Mouse (Mus musculus): ENCODE data around the gene Faf1. TPM values are rescaled to one million over a fixed set of nuclear protein-coding genes. Genes with fewer than 3 reads are reported as not detected.
"Not testable (repeated sequence)": the region's sequence is repeated elsewhere in the genome, so short reads cannot be mapped to it uniquely, and the experiment has no call there.

The Faf1 gene
- polyA plus RNA-seq, 1 experiment from 2014 or later = 28.7 TPM

GRCm38 (mm10) chr4:109670213-109670612 is 6.2 kb upstream of the Faf1 start:
- no peaks in the 10 kb centered on the region for H3K9me3 ChIP-seq (ENCODE audit: control insufficient read depth, low read length)
- H3K4me2 ChIP-seq = no peak overlapping the region
- H3K9ac ChIP-seq (ENCODE audit: low read depth, low read length) = no peak overlapping the region
- no peak for DNase-seq (ENCODE audit: low spot score)
- ATAC-seq (replicated peaks; ENCODE audit: low FRiP score) = no peak
- no peak overlapping the region for H3K4me3 ChIP-seq (ENCODE audit: low read depth, low read length)
- no peak overlapping the region for H3K27ac ChIP-seq (ENCODE audit: low read depth, low read length)
- no peaks in the 10 kb centered on the region for H3K36me3 ChIP-seq (ENCODE audit: control insufficient read depth, insufficient read depth, low read length)
- no peaks in the 10 kb centered on the region; the same call in 1 of the 2 replicates for H3K4me1 ChIP-seq (replicated peaks; ENCODE audit: control insufficient read depth, insufficient read depth, low read length)
- 70% methylated on average over 2 of the region's 2 CpGs for WGBS
- H3K27me3 ChIP-seq (replicated peaks; ENCODE audit: control insufficient read depth, insufficient read depth, low read length) = peaks cover 3% of the 10 kb centered on the region

- Histone ChIP-seq H3K9ac (ENCODE audit: low read depth, low read length) (no peak overlapping the region), H3K4me2 (no peak overlapping the region), H3K4me1 (replicated peaks; ENCODE audit: control insufficient read depth, insufficient read depth, low read length) (no peaks in the 10 kb centered on the region), H3K27me3 (replicated peaks; ENCODE audit: control insufficient read depth, insufficient read depth, low read length) (no peaks in the 10 kb centered on the region), H3K27ac (ENCODE audit: low read depth, low read length) (no peak overlapping the region), H3K4me3 (ENCODE audit: low read depth, low read length) (no peak overlapping the region), H3K36me3 (ENCODE audit: control insufficient read depth, insufficient read depth, low read length) (no peaks in the 10 kb centered on the region), H3K9me3 (ENCODE audit: control insufficient read depth, low read length) (no peaks in the 10 kb centered on the region)
- DNase-seq (ENCODE audit: low spot score) = no peak
- WGBS = 59% methylated on average over 1 of the region's 1 CpGs
- ATAC-seq (replicated peaks; ENCODE audit: low FRiP score) = no peak
Measured at GRCm38 (mm10) chr4:109671941-109672340, 4.4 kb upstream of the Faf1 start.

GRCm38 (mm10) chr4:109674097-109674496 is 2.3 kb upstream of the Faf1 start:
- 81% methylated on average over 2 of the region's 2 CpGs for WGBS
- Histone ChIP-seq H3K4me2 (no peak overlapping the region), H3K4me1 (replicated peaks; ENCODE audit: control insufficient read depth, insufficient read depth, low read length) (peaks cover 3% of the 10 kb centered on the region; the same call in 1 of the 2 replicates), H3K27ac (ENCODE audit: low read depth, low read length) (no peak overlapping the region), H3K36me3 (ENCODE audit: control insufficient read depth, insufficient read depth, low read length) (no peaks in the 10 kb centered on the region), H3K9me3 (ENCODE audit: control insufficient read depth, low read length) (no peaks in the 10 kb centered on the region), H3K9ac (ENCODE audit: low read depth, low read length) (no peak overlapping the region), H3K4me3 (ENCODE audit: low read depth, low read length) (no peak overlapping the region), H3K27me3 (replicated peaks; ENCODE audit: control insufficient read depth, insufficient read depth, low read length) (no peaks in the 10 kb centered on the region)
- DNase-seq (ENCODE audit: low spot score) (no peak), ATAC-seq (replicated peaks; ENCODE audit: low FRiP score) (no peak)

- WGBS = under 1% methylated on average over 3 of the region's 3 CpGs
- no peak; the same call in 1 of the 2 replicates for ATAC-seq (replicated peaks; ENCODE audit: low FRiP score)
- no peaks in the 10 kb centered on the region for H3K27me3 ChIP-seq (replicated peaks; ENCODE audit: control insufficient read depth, insufficient read depth, low read length)
Measured at GRCm38 (mm10) chr4:109677221-109677620, 833 bp downstream of the Faf1 start.

GRCm38 (mm10) chr4:109683561-109683960 is 7.2 kb downstream of the Faf1 start:
- ATAC-seq (replicated peaks; ENCODE audit: low FRiP score) (no peak), DNase-seq (ENCODE audit: low spot score) (no peak)
- Histone ChIP-seq H3K4me3 (ENCODE audit: low read depth, low read length) (no peak overlapping the region), H3K4me1 (replicated peaks; ENCODE audit: control insufficient read depth, insufficient read depth, low read length) (no peaks in the 10 kb centered on the region), H3K9ac (ENCODE audit: low read depth, low read length) (no peak overlapping the region), H3K9me3 (ENCODE audit: control insufficient read depth, low read length) (no peaks in the 10 kb centered on the region), H3K36me3 (ENCODE audit: control insufficient read depth, insufficient read depth, low read length) (no peaks in the 10 kb centered on the region), H3K27ac (ENCODE audit: low read depth, low read length) (no peak overlapping the region), H3K27me3 (replicated peaks; ENCODE audit: control insufficient read depth, insufficient read depth, low read length) (no peaks in the 10 kb centered on the region), H3K4me2 (no peak overlapping the region)
- 59% methylated on average over 2 of the region's 2 CpGs for WGBS

More at GRCm38 (mm10) chr4:109677221-109677620, 833 bp downstream of the Faf1 start:
- Histone ChIP-seq H3K4me2 (peak overlapping the region; percentile 84), H3K9me3 (ENCODE audit: control insufficient read depth, low read length) (no peaks in the 10 kb centered on the region), H3K4me1 (replicated peaks; ENCODE audit: control insufficient read depth, insufficient read depth, low read length) (peaks cover 3% of the 10 kb centered on the region; the same call in 1 of the 2 replicates), H3K27ac (ENCODE audit: low read depth, low read length) (peak overlapping the region; percentile 96), H3K9ac (ENCODE audit: low read depth, low read length) (peak overlapping the region; percentile 80), H3K4me3 (ENCODE audit: low read depth, low read length) (peak overlapping the region; percentile 70), H3K36me3 (ENCODE audit: control insufficient read depth, insufficient read depth, low read length) (no peaks in the 10 kb centered on the region)
- DNase-seq (ENCODE audit: low spot score) = no peak

GRCm38 (mm10) chr4:109692674-109693073 is 16.3 kb downstream of the Faf1 start:
- no peak overlapping the region for H3K9ac ChIP-seq (ENCODE audit: low read depth, low read length)
- no peak overlapping the region for H3K27ac ChIP-seq (ENCODE audit: low read depth, low read length)
- no peaks in the 10 kb centered on the region for H3K27me3 ChIP-seq (replicated peaks; ENCODE audit: control insufficient read depth, insufficient read depth, low read length)
- peaks cover 11% of the 10 kb centered on the region for H3K9me3 ChIP-seq (ENCODE audit: control insufficient read depth, low read length)
- H3K4me3 ChIP-seq (ENCODE audit: low read depth, low read length) = no peak overlapping the region
- peaks cover 6% of the 10 kb centered on the region; the same call in 1 of the 2 replicates for H3K36me3 ChIP-seq (ENCODE audit: control insufficient read depth, insufficient read depth, low read length)
- no peaks in the 10 kb centered on the region for H3K4me1 ChIP-seq (replicated peaks; ENCODE audit: control insufficient read depth, insufficient read depth, low read length)
- DNase-seq (ENCODE audit: low spot score) = no peak
- ATAC-seq (replicated peaks; ENCODE audit: low FRiP score) = no peak
- H3K4me2 ChIP-seq = no peak overlapping the region

DNA sequence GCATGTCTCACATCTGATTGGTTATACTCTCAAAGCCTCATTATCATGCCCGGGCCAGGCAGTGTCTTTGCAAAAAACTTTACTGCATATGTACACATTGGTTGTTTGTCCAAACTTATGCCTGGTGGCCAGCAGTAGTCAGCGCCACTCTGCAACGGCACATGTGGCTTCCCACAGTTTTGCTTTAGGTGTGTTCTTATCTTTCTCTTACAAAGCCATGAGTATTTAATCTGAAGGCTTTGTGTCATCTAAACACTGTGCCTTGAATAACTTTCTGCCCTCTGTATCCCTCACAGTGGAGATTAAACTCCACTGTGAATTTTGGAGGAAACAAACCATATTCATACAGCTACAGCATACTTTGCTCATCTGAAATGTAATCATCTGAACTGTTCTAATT is 24.3 kb downstream of the Faf1 start:
- not testable (repeated sequence) for H3K4me3 ChIP-seq (ENCODE audit: low read depth, low read length); H3K36me3 ChIP-seq (ENCODE audit: control insufficient read depth, insufficient read depth, low read length); H3K27ac ChIP-seq (ENCODE audit: low read depth, low read length); H3K4me2 ChIP-seq; H3K4me1 ChIP-seq (replicated peaks; ENCODE audit: control insufficient read depth, insufficient read depth, low read length); H3K27me3 ChIP-seq (replicated peaks; ENCODE audit: control insufficient read depth, insufficient read depth, low read length); H3K9ac ChIP-seq (ENCODE audit: low read depth, low read length); DNase-seq (ENCODE audit: low spot score); H3K9me3 ChIP-seq (ENCODE audit: control insufficient read depth, low read length)
- peak; percentile 61 for ATAC-seq (replicated peaks; ENCODE audit: low FRiP score)
- WGBS = 73% methylated on average over 3 of the region's 3 CpGs

- no peak overlapping the region for H3K27ac ChIP-seq (ENCODE audit: low read depth, low read length)
- H3K27me3 ChIP-seq (replicated peaks; ENCODE audit: control insufficient read depth, insufficient read depth, low read length) = no peaks in the 10 kb centered on the region
- ATAC-seq (replicated peaks; ENCODE audit: low FRiP score) (no peak), DNase-seq (ENCODE audit: low spot score) (no peak)
- no peak overlapping the region for H3K4me3 ChIP-seq (ENCODE audit: low read depth, low read length)
- H3K36me3 ChIP-seq (ENCODE audit: control insufficient read depth, insufficient read depth, low read length) = no peaks in the 10 kb centered on the region
- H3K4me1 ChIP-seq (replicated peaks; ENCODE audit: control insufficient read depth, insufficient read depth, low read length) = no peaks in the 10 kb centered on the region
- no peak overlapping the region for H3K9ac ChIP-seq (ENCODE audit: low read depth, low read length)
- H3K4me2 ChIP-seq = no peak overlapping the region
- H3K9me3 ChIP-seq (ENCODE audit: control insufficient read depth, low read length) = no peaks in the 10 kb centered on the region
Measured at GRCm38 (mm10) chr4:109703568-109703967, 27.2 kb downstream of the Faf1 start.

DNA sequence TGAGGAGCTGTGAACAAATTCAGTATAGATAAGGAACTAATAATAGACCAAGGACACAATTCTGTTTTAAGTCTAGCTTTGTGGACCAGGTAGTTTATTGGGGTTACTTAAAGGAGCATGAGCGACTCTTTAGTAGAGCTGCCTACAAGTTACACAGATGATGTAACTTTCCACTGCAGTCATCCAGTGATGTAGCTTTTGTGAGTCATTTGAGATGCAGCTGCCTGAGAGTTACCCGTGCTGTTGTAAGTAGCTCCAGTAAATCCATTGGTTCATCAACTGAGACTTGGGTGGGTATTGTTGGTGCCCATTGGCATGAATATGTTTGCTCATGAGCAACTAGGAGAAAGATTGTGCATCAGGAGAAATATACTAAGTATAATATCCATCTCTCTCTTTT is 29.0 kb downstream of the Faf1 start:
- Histone ChIP-seq H3K27ac (ENCODE audit: low read depth, low read length) (no peak overlapping the region), H3K27me3 (replicated peaks; ENCODE audit: control insufficient read depth, insufficient read depth, low read length) (no peaks in the 10 kb centered on the region), H3K4me2 (no peak overlapping the region), H3K4me3 (ENCODE audit: low read depth, low read length) (no peak overlapping the region), H3K9ac (ENCODE audit: low read depth, low read length) (no peak overlapping the region), H3K36me3 (ENCODE audit: control insufficient read depth, insufficient read depth, low read length) (no peaks in the 10 kb centered on the region), H3K4me1 (replicated peaks; ENCODE audit: control insufficient read depth, insufficient read depth, low read length) (no peaks in the 10 kb centered on the region), H3K9me3 (ENCODE audit: control insufficient read depth, low read length) (no peaks in the 10 kb centered on the region)
- no peak for ATAC-seq (replicated peaks; ENCODE audit: low FRiP score)
- 91% methylated on average over 2 of the region's 2 CpGs for WGBS
- DNase-seq (ENCODE audit: low spot score) = no peak
